Mouse (Mus musculus) forebrain, embryonic 14.5 days (tissue): ENCODE results near the gene Tmprss2. TPM values are rescaled to one million over a fixed set of nuclear protein-coding genes. Genes with fewer than 3 reads are reported as not detected.

Experiments
- ATAC-seq: fragments of 200-750 bp; cut with Nextera tagmentation; 2 replicates; pipeline ENCODE4 v1.8.0; 2017; ENCODE audit warnings: mild to moderate bottlenecking, moderate library complexity
- DNase-seq: peaks from one replicate; pipeline ENCODE4 v3.0.0-alpha.2; 2015; ENCODE audit warnings: low spot score
- H3K27ac ChIP-seq: fragments of 300-500 bp; sonication (generic); 2 replicates; pipeline ENCODE4 v1.5.1; 2014; ENCODE audit warnings: low read depth, mild to moderate bottlenecking, control low read depth, low read length, moderate library complexity
- H3K27me3 ChIP-seq: fragments of 300-500 bp; sonication (generic); replicated peaks from 2 replicates; pipeline ENCODE4 v1.6.1; 2014; ENCODE audit warnings: low read length, control low read depth, mixed read lengths; ENCODE audit not compliant: control insufficient read depth, insufficient read depth
- H3K36me3 ChIP-seq: fragments of 300-500 bp; sonication (generic); 2 replicates; pipeline ENCODE4 v1.6.1; 2014; ENCODE audit warnings: low read length, control low read depth; ENCODE audit not compliant: control insufficient read depth, insufficient read depth
- H3K4me1 ChIP-seq: fragments of 300-500 bp; sonication (generic); 2 replicates; pipeline ENCODE4 v1.6.1; 2014; ENCODE audit warnings: antibody characterized with exemption, low read length, control low read depth; ENCODE audit not compliant: control insufficient read depth, insufficient read depth
- H3K4me2 ChIP-seq: fragments of 300-500 bp; sonication (generic); 2 replicates; pipeline ENCODE4 v1.6.1; 2014; ENCODE audit warnings: mild to moderate bottlenecking, control low read depth, low read length
- H3K4me3 ChIP-seq: fragments of 300-500 bp; sonication (generic); 2 replicates; pipeline ENCODE4 v1.5.1; 2014; ENCODE audit warnings: low read depth, low read length, control low read depth
- H3K9ac ChIP-seq: fragments of 300-500 bp; sonication (generic); 2 replicates; pipeline ENCODE4 v1.6.1; 2014; ENCODE audit warnings: mild to moderate bottlenecking, low read length, control low read depth, moderate library complexity
- H3K9me3 ChIP-seq: fragments of 300-500 bp; sonication (generic); replicated peaks from 2 replicates; pipeline ENCODE4 v1.6.1; 2016; ENCODE audit warnings: low read length, control low read depth, mixed read lengths; ENCODE audit not compliant: control insufficient read depth
- WGBS: fragments of 180-500 bp; shearing (Covaris S2); extraction: QIAGEN DNeasy Blood & Tissue Kit; methylation state at CpG from one replicate; pipeline ENCODE4 v1.1.7; 2014; 5-methylcytosine and 5-hydroxymethylcytosine counted together
- polyA plus RNA-seq: library from polyadenylated mRNA; unstranded; fragments of >200 nt; fragmentation: Nextera tagmentation; extraction: Ambion mirVana; gene quantifications from 2 replicates; pipeline ENCODE4 v1.2.1, GENCODE M21; 2014

The Tmprss2 gene
- polyA plus RNA-seq, 1 experiment from 2014 or later, result not detected

DNA sequence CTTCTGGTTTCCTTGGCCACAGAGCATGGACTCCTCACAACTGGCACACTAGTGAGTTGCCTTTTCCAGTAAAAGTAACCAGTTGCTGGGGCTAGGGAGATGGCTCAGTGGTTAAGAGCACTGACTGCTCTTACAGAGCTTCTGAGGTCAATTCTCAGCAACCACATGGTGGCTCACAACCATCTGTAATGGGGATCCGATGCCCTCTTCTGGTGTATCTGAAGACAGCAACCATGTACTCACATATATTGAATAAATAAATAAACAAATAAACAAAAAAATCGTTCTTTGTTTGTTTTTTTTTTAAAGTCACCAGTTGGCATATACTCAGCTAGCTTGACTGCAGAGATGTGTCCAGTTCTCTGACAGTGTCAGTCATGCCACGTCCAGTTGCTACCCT, 94.7 kb downstream of the Tmprss2 start:
- H3K4me2 ChIP-seq, result no peak overlapping the region
- no peaks in the 10 kb centered on the region for H3K9me3 ChIP-seq
- H3K27me3 ChIP-seq, result no peaks in the 10 kb centered on the region
- no peaks in the 10 kb centered on the region for H3K4me1 ChIP-seq
- no peak overlapping the region for H3K9ac ChIP-seq
- WGBS, result 82% methylated on average over 3 of the region's 3 CpGs
- DNase-seq (no peak), ATAC-seq (no peak)
- H3K27ac ChIP-seq, result no peak overlapping the region
- H3K36me3 ChIP-seq, result no peaks in the 10 kb centered on the region
- H3K4me3 ChIP-seq, result no peak overlapping the region

Other genes with a start within 250 kb of the Tmprss2 start
- not detected in 2 replicates for gene Mx1, start 148.3 kb downstream of the Tmprss2 start, polyA plus RNA-seq
- gene Fam3b, start 96.4 kb downstream of the Tmprss2 start, polyA plus RNA-seq, result not detected in 2 replicates
- 0.67 TPM in 2 replicates for gene Ripk4, start 152.6 kb upstream of the Tmprss2 start, polyA plus RNA-seq
- 9.5 and 12.1 TPM in 2 replicates for gene Prdm15, start 240.7 kb upstream of the Tmprss2 start, polyA plus RNA-seq